Mouse (Mus musculus) embryo, embryonic 10 days (tissue): Measurements from ENCODE around the gene Prickle4.
A peak's percentile ranks its signal among the peaks of the same experiment; 100 is the strongest.

Source experiments
- DNase-seq: peaks from one replicate; pipeline ENCODE4 v3.0.0-alpha.2; 2015; ENCODE audit warnings: low spot score

Prickle4 gene

DNA sequence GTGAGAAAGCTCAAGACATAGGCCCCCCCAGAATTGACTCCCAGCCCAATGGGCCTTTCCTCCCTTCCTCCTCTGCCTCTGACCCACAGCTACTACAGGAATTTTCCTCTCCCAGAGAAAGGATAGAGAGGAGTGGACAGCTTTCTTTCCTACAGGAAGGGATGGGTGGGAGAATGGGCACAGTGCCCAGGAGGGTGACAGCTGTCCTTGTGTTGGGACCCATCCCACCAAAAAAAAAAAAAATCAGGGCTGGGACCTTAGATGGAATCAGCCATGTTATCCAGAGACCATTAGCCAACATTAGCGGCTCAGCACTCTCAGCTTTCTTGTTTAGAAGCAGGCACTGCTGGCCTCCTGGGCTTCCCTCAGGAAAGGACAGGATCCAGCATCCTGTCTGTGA is 11.7 kb upstream of the Prickle4 start:
- no peak for DNase-seq

DNA sequence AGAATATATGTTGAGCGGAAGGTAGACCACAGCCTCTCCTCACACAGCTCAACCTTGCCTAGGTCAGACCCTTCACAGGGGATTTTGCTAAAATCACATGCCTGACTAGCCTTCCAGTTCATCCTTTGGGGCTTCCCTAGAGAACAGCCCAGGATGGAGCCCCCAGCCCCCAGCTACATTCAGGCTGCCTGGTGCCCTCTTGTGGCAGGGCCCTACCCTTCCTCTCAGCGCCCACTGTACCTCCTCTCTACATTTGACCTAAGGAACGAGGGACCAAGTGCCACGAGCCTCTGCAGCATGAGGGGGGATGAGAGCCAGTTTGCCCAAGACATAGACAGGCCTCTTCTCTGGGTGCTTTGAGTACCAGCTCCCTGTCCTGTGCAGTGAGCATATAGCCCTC is 10.2 kb upstream of the Prickle4 start:
- no peak for DNase-seq

DNA sequence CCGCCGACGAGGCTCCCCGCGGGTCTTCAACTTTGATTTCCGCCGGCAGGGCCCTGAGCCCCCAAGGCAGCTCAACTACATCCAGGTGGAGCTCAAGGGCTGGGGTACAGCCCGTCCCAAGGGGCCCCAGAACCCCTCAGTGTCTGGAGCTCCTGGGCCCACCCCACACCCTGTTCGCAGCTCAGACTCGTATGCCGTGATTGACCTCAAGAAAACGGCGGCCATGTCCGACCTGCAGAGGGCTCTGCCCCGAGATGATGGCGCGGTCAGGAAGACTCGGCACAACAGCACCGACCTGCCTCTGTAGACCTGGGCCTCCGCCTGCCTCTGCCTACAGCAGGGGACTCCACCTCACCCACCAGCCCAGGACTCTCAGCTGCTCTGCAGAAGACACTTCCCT is 9.0 kb upstream of the Prickle4 start:
- DNase-seq = peak; percentile 33

DNA sequence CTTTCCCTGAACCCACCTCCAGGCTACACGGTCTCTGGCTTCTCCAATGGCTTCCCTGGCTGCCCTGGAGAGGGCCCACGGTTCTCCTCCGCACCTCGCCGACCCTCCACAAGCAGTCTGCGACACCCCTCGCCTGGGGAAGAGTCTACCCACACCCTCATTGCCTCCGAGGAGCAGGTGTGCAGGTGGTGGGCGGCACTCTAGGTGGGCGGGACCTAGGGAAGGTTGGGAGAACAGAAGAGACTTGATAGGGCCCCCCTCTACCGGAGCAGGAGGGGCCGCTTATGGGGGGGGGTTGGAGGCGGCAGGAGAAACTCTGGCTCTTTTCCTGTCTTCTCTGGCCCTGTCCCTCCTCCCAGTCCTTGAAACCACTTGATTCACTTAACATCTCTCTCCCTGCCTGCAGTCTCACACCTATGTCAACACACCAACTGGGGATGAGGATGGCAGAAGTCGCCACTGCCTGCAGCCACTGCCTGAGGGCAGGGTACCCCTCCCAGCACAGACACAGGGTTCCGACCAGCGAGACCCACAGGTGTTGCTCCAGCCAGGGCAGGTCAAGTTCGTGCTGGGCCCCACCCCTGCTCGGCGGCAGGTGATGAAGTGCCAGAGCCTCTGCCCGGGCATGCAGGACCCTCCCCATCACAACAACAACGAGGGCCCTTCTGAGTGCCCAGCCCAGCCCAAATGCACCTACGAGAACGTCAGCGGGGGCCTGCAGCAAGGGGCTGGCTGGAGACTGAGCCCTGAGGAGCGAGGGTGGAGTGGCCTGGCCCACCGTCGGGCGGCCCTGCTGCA is 8.2 kb upstream of the Prickle4 start:
- DNase-seq = no peak

DNA sequence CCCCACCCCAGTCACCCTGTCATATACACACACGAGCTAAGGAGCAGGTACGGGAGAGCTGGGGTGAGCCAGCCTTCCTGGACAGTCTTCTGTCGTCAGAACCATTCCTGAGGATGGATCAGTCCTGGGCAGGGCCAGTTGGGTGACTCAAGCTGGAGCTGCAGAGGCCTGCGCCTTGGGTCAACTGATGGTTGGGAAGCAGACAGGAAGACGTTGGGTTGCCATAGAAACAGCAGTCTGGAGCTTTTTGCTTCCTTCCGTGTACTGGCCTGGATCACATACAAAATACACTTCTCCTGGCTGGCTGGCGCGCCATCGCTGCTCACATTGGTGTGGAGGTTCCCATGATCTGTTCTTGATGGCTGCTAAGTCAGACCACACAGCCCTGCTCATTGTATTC is 7.3 kb upstream of the Prickle4 start:
- no peak for DNase-seq

DNA sequence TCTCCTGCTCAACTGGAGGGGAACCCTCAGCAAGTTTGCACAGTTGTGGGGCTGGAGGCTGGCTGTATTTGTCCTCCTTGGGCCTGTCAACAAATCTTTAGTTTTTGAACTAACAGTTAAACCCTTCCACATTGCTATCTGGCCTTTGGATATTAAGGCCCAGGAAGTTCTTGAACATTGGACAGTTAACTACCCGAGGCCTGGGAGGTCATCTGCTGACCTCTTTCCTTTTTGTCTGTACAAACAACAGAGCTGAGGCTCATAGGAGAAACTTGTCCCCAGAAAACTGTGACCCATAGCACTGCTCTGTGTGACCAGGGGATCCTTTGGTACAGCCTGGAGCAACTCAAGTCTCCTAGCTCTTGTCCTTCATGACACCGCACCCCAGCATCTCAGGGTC is 4.5 kb upstream of the Prickle4 start:
- no peak for DNase-seq

DNA sequence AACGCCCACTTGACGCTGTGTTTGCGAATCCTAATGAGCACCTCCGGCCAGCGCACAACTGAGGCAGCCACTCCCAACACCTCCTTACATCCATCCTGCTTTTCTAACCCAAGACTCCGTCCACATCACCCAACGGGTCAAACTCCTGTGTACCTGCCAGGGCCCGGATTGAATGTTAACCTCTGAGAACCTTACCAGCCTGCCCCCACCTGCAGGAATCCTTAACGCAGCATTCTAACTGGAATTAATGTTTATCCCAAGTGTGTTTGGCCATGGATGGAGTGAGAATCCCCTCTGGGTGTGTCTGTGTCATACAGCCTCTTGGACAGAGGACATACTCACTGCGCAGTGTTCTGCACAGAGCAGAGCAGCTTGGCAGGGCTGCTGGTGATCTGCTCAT is 3.6 kb upstream of the Prickle4 start:
- no peak for DNase-seq

DNA sequence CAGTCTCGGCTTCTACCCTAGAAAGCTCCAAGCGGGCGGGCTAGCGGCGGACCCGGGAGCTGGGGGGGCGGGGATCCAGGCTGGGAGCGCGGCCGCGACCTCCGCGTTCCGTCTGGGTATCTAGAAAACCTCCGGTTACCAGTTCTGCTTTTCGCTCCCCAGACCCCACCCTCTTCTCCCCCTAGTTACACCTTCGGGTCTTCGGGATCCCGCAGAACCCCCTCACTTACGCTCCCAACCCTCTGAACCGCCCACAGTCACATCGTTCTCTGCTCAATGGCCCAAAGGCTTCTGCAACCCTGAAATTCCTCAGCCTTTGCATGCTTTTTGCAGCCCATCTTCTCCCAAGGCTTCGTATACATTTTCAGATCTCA is 788 bp upstream of the Prickle4 start:
- DNase-seq = peak; percentile 37

DNA sequence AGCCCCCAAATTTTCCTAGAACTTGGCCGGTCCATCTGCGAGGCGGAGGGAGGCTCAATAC is 264 bp downstream of the Prickle4 start, which contains the start of gene Gm21981:
TSS of gene Gm21981 (minus strand) at position 14 of the 61 bp plus-strand sequence.
- DNase-seq = no peak

DNA sequence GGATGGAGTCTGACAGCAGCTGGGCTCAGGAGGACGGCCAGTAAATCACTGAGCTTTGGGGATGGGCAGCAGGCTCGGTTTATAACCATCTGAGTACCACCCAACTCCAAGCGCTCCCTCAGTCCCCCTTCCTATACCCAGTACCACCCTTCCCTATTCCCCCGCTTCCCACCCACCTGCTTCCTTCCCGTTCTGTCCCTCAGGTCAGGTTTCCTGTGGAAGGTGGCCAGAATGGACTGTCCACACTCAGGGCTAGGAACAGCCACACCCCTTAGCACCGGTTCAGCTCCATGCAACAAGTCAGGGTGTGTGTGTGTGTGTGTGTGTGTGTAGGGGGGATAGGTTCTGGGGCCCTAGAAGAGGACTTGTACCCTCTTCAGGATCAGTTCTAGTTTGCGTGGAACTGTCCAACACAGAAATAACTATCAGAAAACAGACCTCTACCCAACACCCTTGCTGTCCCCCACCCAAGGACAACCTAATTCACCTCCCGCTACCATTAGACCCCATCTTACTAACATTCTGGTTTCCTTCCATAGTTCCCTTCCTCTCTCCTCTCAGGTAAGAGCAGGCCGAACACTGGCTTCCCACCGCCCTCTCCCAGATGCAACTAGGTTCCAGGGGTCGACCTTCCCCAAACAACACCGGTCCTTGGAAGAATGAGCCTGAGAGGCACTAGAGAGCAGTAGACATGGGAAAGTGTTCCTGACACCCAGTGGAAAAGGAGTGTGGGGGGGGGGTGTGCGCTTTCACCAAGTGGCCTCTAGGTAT is 680 bp downstream of the Prickle4 start:
- DNase-seq = no peak

DNA sequence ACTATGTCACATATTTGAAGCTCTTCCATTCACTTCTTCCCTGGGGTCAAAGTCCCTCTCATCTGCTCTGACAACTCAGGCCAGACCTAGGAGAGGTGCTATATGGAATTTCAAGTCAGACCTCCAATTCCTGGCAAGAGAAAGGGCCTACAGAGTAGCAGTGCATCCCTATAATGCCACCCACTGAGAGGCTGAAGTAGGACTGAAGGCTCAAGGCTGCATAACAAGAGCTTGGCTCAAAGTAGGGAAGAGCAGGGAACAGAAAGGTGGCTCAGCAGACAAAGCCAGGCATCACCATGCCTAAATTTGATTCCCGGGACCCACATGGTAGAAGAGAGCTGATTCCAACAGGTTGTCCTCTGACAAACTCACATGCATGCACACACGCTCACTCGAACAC is 2.9 kb downstream of the Prickle4 start:
- DNase-seq = no peak

DNA sequence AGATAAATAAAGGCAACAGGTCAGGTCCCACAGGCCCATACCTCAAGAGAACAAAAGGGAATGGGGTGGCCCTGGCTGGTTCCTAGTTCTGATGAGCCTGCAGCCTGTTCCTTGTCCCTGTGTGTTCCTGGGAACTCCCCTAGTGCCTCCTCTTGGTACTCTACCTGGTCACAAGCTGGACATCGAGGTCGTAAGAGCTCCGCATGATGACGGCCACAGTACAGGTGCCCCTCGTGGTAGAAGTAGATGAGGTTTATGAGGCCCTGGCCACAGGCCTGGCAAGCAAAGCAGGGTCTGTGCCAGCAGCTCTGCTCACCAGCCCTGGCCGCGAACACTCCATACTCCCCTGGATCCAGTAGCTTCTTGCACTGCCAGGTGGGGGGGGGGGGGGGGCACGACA is 4.6 kb downstream of the Prickle4 start:
- DNase-seq = no peak

DNA sequence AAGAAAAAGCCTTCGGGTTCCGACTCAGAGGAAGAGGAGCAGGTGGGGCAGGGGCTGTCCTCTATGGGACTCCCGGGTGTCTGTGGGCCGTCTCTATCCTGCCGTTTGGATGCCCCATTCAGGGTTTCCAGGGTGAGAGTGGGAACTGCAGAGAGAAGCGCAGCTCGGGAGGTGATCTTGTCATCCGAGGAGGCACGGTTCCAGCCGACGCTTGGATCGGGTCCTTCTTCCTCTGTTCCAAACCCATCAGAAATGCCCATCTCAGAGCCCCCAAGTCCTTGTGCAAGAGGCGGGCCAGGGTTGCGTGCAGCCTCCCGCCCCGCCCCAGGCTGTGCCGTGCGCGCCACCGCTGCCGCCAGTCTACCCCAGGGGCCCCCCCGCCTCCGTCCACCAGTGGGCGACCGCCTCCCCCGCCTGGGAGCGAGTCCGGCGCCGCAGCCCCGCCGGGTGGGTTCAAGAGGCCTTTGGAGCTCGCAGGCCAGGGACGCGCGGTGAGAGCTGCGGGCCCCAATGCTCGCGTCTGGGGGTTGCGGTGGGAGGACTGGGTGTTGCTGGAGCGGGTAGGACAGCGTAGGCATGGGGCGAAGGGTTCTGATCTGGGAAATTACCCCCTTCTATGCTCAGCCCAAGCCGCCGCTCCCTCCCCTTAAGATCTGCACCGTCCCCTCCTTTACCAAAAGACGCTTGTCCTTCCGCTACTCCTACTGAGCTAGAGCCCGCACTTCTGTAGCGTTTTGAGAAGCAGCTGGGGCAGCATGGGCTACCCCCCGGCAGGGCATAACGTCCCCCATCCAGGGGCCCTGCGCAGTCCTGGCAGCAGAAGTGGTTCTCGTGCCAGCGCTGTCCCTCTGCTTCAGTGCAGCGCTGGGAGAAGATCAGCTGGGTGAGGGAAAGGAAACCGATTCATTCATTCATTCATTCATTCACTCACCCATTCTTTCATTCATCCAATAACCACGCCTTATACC is 5.6 kb downstream of the Prickle4 start, which contains the start of gene Frs3:
TSS of gene Frs3 (plus strand) at position 423 of the 968 bp plus-strand sequence.
- peak; percentile 73 for DNase-seq

DNA sequence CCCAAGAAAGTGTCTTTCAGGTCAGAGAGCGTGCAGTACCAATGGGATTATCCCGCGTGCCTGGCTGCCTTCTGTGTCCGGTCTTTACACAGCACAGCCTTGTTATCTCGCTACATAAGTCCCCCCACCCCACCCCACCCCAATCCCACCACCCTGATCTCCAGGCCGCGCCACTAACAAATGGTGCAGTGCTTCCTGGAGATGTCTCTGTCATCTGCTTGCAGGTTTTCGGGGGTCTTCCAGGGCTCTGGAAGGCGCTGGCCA is 6.3 kb downstream of the Prickle4 start, which contains the start of gene Tomm6:
TSS of gene Tomm6 (minus strand) at position 43 of the 264 bp plus-strand sequence.
- no peak for DNase-seq

DNA sequence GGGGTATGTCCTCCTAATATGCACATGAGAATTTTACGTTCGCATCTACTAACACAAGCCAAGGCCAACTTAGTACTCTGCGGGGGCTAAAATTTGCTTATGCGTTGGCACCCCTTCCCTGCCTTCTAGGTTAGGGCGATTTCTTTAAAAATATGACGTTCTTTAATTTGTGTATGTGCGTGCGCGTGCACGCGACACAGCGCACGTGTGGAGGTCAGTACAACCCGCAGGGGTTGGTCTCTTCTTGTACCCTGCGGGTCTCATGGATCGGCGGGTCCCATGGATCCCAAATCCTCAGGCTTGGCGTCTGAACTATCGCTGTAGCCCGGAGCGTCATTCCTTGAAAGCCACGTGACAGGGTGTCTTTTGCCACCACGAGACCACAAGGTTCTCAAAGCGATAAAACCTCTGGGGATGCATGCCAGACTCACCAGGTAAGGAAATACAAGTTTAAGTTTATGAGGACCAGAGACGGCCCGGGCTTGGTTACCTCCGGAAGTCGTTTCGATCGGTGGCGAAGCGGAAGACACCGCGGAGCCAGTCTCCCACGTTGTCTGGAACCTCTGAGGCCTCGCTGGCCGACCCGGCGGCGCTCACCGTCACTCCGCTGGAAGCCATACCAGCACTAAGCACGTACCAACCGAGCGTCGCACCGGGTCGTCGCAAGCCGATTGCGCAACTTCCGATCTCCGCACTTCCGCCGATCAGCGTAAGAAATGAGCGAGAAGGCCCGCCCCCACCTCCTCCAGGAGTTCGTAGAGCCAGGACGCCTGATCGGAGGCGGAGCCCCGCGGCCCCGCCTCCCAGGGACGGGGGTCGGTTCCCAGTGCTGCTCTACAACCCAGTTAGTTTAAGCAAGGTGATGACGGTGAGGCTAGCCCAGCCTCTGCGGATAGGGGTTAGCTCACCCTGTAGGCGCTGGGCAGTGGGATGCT is 6.9 kb downstream of the Prickle4 start:
- peak; percentile 100 for DNase-seq

DNA sequence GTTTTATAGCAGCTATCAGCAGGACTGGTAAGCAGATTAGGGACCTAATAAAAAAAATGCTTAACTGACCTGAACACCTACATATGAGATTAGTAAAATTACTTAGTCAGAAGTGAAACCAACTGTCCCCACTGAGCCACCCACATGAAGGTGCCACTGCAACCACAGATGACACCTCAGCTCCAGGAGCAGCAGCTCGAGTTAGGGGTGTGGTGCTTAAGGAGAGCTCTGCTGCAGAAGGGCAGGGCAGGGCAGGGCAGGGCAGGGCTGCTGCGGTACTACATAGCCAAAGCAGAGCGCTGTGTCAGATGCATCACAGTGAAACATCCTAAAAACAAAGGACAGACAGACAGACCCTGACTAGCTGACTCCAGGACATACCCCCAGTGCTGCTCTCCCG is 11.7 kb downstream of the Prickle4 start:
- no peak for DNase-seq

DNA sequence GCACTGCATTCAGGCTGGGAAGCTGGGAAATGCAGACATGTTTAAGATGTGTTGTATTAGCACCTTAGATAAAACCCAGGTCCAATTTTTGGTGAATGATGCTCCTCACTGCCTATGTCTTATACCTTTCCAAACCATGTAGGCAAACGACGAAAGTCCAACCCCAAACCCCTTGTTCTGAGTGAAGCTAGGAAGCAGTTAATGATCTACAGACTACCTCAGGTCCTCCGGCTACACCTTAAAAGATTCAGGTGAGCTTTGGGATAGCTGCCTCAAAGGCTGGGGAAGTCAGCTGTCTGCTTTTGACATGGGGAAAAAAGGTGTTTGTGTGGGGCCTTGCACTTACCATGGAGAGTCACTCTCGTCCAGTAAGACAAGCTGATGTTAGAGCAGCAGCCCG is 15.8 kb downstream of the Prickle4 start:
- DNase-seq = no peak

DNA sequence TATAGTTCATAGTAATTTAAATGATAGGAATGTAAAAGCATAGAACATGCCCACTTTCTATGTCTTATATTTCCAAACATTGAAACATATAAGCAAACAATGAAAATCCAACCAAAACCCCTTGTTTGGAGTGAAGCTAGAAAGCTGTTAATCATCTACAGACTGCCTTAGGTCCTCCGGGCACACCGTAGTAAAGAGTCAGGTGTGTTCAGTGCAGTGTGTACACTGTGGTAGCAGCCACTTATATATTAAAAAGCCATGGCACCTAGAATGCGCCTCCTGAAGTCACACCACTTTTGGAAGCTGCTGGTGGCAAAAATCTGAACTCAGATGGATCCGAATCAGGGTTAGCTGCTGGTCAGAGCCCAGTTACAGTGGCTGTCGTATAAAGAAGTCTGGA is 16.3 kb downstream of the Prickle4 start:
- DNase-seq = no peak

DNA sequence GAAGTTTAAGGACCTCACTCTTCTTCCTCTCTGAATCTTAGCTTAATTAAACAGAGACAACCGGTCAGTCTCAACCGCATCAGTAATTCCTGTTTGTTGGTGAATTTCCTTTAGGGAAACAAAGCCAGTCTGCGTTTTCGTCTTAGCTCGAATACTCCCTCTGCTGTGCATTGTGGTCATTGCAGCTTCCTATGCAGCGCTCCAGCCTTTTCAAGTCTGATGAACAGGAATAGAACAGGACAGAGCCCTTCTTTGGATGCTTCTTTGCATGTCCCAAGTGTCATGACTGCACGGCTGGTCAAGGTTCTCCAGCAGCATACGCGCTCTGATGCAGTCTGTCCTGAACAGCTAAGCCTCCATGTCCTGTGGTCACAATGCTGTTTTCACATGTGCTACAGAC is 18.0 kb downstream of the Prickle4 start:
- DNase-seq = peak; percentile 86

DNA sequence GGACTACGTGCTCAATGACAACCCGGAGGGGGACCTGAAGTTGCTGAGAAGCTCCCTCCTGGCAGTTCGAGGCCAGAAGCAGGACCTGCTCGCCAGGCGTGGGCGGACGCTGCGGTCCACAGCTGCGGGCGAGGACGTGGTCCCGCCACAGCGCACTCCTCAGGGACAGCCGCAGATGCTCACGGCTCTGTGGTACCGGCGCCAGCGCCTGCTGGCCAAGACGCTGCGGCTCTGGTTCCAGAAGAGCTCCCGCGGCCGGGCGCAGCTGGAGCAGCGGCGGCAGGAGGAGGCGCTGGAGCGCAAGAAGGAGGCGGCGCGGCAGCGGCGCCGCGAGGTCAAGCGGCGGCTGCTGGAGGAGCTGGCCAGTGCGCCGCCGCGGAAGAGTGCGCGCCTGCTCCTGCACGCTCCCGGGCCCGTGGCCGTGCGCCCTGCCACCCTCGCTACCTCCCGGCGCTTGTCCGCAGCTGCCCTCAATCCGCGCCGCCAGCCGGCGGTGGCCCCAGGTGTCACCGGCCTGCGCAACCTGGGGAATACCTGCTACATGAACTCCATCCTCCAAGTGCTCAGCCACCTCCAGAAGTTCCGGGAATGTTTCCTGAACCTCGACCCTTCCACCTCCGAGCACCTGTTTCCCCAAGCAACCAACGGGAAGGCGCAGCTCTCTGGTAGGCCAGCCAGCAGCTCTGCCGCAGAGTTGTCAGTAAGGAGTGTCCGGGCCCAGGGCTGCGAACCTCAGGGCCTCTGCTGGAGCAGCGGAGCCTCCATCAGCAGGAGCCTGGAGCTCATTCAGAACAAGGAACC is 22.0 kb downstream of the Prickle4 start:
- DNase-seq = peak; percentile 70

DNA sequence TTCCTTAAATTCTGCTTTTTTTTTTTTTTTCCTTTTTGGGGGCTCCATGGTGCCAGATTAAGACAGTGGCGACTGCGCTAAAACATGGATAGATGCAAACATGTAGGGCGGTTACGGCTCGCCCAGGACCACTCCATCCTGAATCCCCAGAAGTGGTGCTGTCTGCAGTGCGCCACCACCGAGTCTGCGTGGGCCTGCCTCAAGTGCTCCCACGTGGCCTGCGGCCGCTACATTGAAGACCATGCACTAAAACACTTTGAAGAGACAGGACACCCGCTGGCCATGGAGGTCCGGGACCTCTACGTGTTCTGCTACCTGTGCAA is 22.6 kb downstream of the Prickle4 start:
- peak; percentile 60 for DNase-seq
